Mouse (Mus musculus): ENCODE measurements at regions not wholly inside any gene's neighbourhood (a gene's known extent, or its start where the extent isn't known, plus 50 kb on each side); places are given as distances from the start of the nearest gene placed in this dataset.
"Not testable (repeated sequence)": the region's sequence is repeated elsewhere in the genome, so short reads cannot be mapped to it uniquely, and the experiment has no call there.

- Histone ChIP-seq H3K9me3 (ENCODE audit: control insufficient read depth, low read length) (no peaks in the 10 kb centered on the region), H3K9ac (replicated peaks; ENCODE audit: low read depth, low read length) (no peak overlapping the region), H3K4me1 (ENCODE audit: control insufficient read depth, insufficient read depth, low read length) (no peaks in the 10 kb centered on the region), H3K27ac (ENCODE audit: low read depth, low read length) (no peak overlapping the region), H3K4me2 (ENCODE audit: low read depth, low read length) (no peak overlapping the region), H3K27me3 (ENCODE audit: control insufficient read depth, insufficient read depth, low read length) (no peaks in the 10 kb centered on the region), H3K36me3 (ENCODE audit: control insufficient read depth, insufficient read depth, low read length) (no peaks in the 10 kb centered on the region), H3K4me3 (ENCODE audit: low read depth, low read length) (no peak overlapping the region)
- WGBS: 93% methylated on average over 5 of the region's 5 CpGs
- no peak for ATAC-seq (ENCODE audit: low read depth)
These were observed 113.6 kb upstream of the Emcn start for GRCm38 (mm10) chr3:137227122-137227838.

GRCm38 (mm10) chr3:137228416-137228815, 112.5 kb upstream of the Emcn start:
- Histone ChIP-seq H3K36me3 (ENCODE audit: control insufficient read depth, insufficient read depth, low read length) (no peaks in the 10 kb centered on the region), H3K4me3 (ENCODE audit: low read depth, low read length) (no peak overlapping the region), H3K4me1 (ENCODE audit: control insufficient read depth, insufficient read depth, low read length) (no peaks in the 10 kb centered on the region), H3K27ac (ENCODE audit: low read depth, low read length) (no peak overlapping the region), H3K9ac (replicated peaks; ENCODE audit: low read depth, low read length) (no peak overlapping the region), H3K27me3 (ENCODE audit: control insufficient read depth, insufficient read depth, low read length) (no peaks in the 10 kb centered on the region), H3K4me2 (ENCODE audit: low read depth, low read length) (no peak overlapping the region), H3K9me3 (ENCODE audit: control insufficient read depth, low read length) (no peaks in the 10 kb centered on the region)
- ATAC-seq (ENCODE audit: low read depth): no peak
- WGBS: 77% methylated on average over 5 of the region's 5 CpGs

- no peak for ATAC-seq (ENCODE audit: low read depth)
- Histone ChIP-seq H3K27me3 (ENCODE audit: control insufficient read depth, insufficient read depth, low read length) (no peaks in the 10 kb centered on the region), H3K27ac (ENCODE audit: low read depth, low read length) (no peak overlapping the region), H3K36me3 (ENCODE audit: control insufficient read depth, insufficient read depth, low read length) (no peaks in the 10 kb centered on the region), H3K4me2 (ENCODE audit: low read depth, low read length) (no peak overlapping the region), H3K9me3 (ENCODE audit: control insufficient read depth, low read length) (no peaks in the 10 kb centered on the region), H3K4me3 (ENCODE audit: low read depth, low read length) (no peak overlapping the region), H3K4me1 (ENCODE audit: control insufficient read depth, insufficient read depth, low read length) (no peaks in the 10 kb centered on the region), H3K9ac (replicated peaks; ENCODE audit: low read depth, low read length) (no peak overlapping the region)
- WGBS: 71% methylated on average over 1 of the region's 1 CpGs
These were observed 98.0 kb upstream of the Emcn start for GRCm38 (mm10) chr3:137242877-137243276.

- whole genome bisulfite sequencing: 96% methylated on average over 4 of the region's 4 CpGs
- Histone ChIP-seq H3K9ac (replicated peaks; ENCODE audit: low read depth, low read length) (no peak overlapping the region), H3K27ac (ENCODE audit: low read depth, low read length) (no peak overlapping the region), H3K9me3 (ENCODE audit: control insufficient read depth, low read length) (no peaks in the 10 kb centered on the region), H3K4me2 (ENCODE audit: low read depth, low read length) (no peak overlapping the region), H3K36me3 (ENCODE audit: control insufficient read depth, insufficient read depth, low read length) (no peaks in the 10 kb centered on the region), H3K27me3 (ENCODE audit: control insufficient read depth, insufficient read depth, low read length) (no peaks in the 10 kb centered on the region), H3K4me1 (ENCODE audit: control insufficient read depth, insufficient read depth, low read length) (no peaks in the 10 kb centered on the region), H3K4me3 (ENCODE audit: low read depth, low read length) (no peak overlapping the region)
- no peak for ATAC-seq (ENCODE audit: low read depth)
These were observed 77.0 kb upstream of the Emcn start for GRCm38 (mm10) chr3:137263907-137264306.

GRCm38 (mm10) chr3:137267752-137268151, 73.1 kb upstream of the Emcn start:
- H3K27ac ChIP-seq (ENCODE audit: low read depth, low read length): no peak overlapping the region
- no peak overlapping the region for H3K4me2 ChIP-seq (ENCODE audit: low read depth, low read length)
- no peaks in the 10 kb centered on the region for H3K4me1 ChIP-seq (ENCODE audit: control insufficient read depth, insufficient read depth, low read length)
- ATAC-seq (ENCODE audit: low read depth): no peak
- no peaks in the 10 kb centered on the region for H3K27me3 ChIP-seq (ENCODE audit: control insufficient read depth, insufficient read depth, low read length)
- WGBS: 71% methylated on average over 1 of the region's 1 CpGs
- H3K9me3 ChIP-seq (ENCODE audit: control insufficient read depth, low read length): no peaks in the 10 kb centered on the region
- H3K4me3 ChIP-seq (ENCODE audit: low read depth, low read length): no peak overlapping the region
- no peak overlapping the region for H3K9ac ChIP-seq (replicated peaks; ENCODE audit: low read depth, low read length)
- no peaks in the 10 kb centered on the region for H3K36me3 ChIP-seq (ENCODE audit: control insufficient read depth, insufficient read depth, low read length)

- Histone ChIP-seq H3K27me3 (ENCODE audit: control insufficient read depth, insufficient read depth, low read length) (no peaks in the 10 kb centered on the region), H3K4me2 (ENCODE audit: low read depth, low read length) (no peak overlapping the region), H3K36me3 (ENCODE audit: control insufficient read depth, insufficient read depth, low read length) (no peaks in the 10 kb centered on the region), H3K4me3 (ENCODE audit: low read depth, low read length) (no peak overlapping the region), H3K9ac (replicated peaks; ENCODE audit: low read depth, low read length) (no peak overlapping the region), H3K9me3 (ENCODE audit: control insufficient read depth, low read length) (no peaks in the 10 kb centered on the region), H3K4me1 (ENCODE audit: control insufficient read depth, insufficient read depth, low read length) (no peaks in the 10 kb centered on the region), H3K27ac (ENCODE audit: low read depth, low read length) (no peak overlapping the region)
- WGBS: 82% methylated on average over 8 of the region's 8 CpGs
- ATAC-seq (ENCODE audit: low read depth): no peak
These were observed 65.4 kb upstream of the Emcn start for GRCm38 (mm10) chr3:137275444-137275843.

GRCm38 (mm10) chr3:137279284-137279683, 61.6 kb upstream of the Emcn start:
- Histone ChIP-seq H3K36me3 (ENCODE audit: control insufficient read depth, insufficient read depth, low read length) (no peaks in the 10 kb centered on the region), H3K27ac (ENCODE audit: low read depth, low read length) (no peak overlapping the region), H3K9ac (replicated peaks; ENCODE audit: low read depth, low read length) (no peak overlapping the region), H3K9me3 (ENCODE audit: control insufficient read depth, low read length) (no peaks in the 10 kb centered on the region), H3K4me2 (ENCODE audit: low read depth, low read length) (no peak overlapping the region), H3K4me3 (ENCODE audit: low read depth, low read length) (no peak overlapping the region), H3K27me3 (ENCODE audit: control insufficient read depth, insufficient read depth, low read length) (no peaks in the 10 kb centered on the region), H3K4me1 (ENCODE audit: control insufficient read depth, insufficient read depth, low read length) (no peaks in the 10 kb centered on the region)
- ATAC-seq (ENCODE audit: low read depth): no peak
- 60% methylated on average over 1 of the region's 1 CpGs for WGBS

- Histone ChIP-seq H3K27me3 (ENCODE audit: control insufficient read depth, insufficient read depth, low read length) (no peaks in the 10 kb centered on the region), H3K27ac (ENCODE audit: low read depth, low read length) (no peak overlapping the region), H3K9ac (replicated peaks; ENCODE audit: low read depth, low read length) (no peak overlapping the region), H3K4me2 (ENCODE audit: low read depth, low read length) (no peak overlapping the region), H3K4me3 (ENCODE audit: low read depth, low read length) (no peak overlapping the region), H3K9me3 (ENCODE audit: control insufficient read depth, low read length) (no peaks in the 10 kb centered on the region), H3K4me1 (ENCODE audit: control insufficient read depth, insufficient read depth, low read length) (no peaks in the 10 kb centered on the region), H3K36me3 (ENCODE audit: control insufficient read depth, insufficient read depth, low read length) (no peaks in the 10 kb centered on the region)
- 92% methylated on average over 7 of the region's 7 CpGs for WGBS
- no peak for ATAC-seq (ENCODE audit: low read depth)
These were observed 59.8 kb upstream of the Emcn start for GRCm38 (mm10) chr3:137281052-137281451.

GRCm38 (mm10) chr3:137287558-137287957, 53.3 kb upstream of the Emcn start:
- not testable (repeated sequence) for H3K4me3 ChIP-seq (ENCODE audit: low read depth, low read length); H3K4me2 ChIP-seq (ENCODE audit: low read depth, low read length); H3K9me3 ChIP-seq (ENCODE audit: control insufficient read depth, low read length); H3K36me3 ChIP-seq (ENCODE audit: control insufficient read depth, insufficient read depth, low read length); H3K9ac ChIP-seq (replicated peaks; ENCODE audit: low read depth, low read length); H3K4me1 ChIP-seq (ENCODE audit: control insufficient read depth, insufficient read depth, low read length); H3K27ac ChIP-seq (ENCODE audit: low read depth, low read length); H3K27me3 ChIP-seq (ENCODE audit: control insufficient read depth, insufficient read depth, low read length); ATAC-seq (ENCODE audit: low read depth)
- 95% methylated on average over 11 of the region's 11 CpGs for WGBS

Data from neural tube, embryonic 14.5 days (tissue).